Mouse (Mus musculus) thymus, adult 2 months (tissue): ENCODE measurements around the gene Gabrb3.

Source experiments
- CTCF ChIP-seq: fragments of 200-500 bp; IDR thresholded peaks from 2 replicates; pipeline ENCODE4 v1.5.1; 2012; ENCODE audit warnings: mild to moderate bottlenecking, control low read depth, low read length, moderate library complexity, borderline replicate concordance; ENCODE audit not compliant: control insufficient read depth, poor library complexity, insufficient read depth; ENCODE audit errors: extremely low read depth
- POLR2A ChIP-seq: fragments of 200-500 bp; IDR thresholded peaks from 2 replicates; pipeline ENCODE4 v1.6.1; 2012; ENCODE audit warnings: mild to moderate bottlenecking, low read length, control low read depth, moderate library complexity; ENCODE audit not compliant: control insufficient read depth, poor library complexity, insufficient read depth; ENCODE audit errors: extremely low read depth

GRCm38 (mm10) chr7:57787520-57787919, 368.0 kb downstream of the Gabrb3 start:
- TF ChIP-seq POLR2A (no peak), CTCF (no peak)
